Mouse (Mus musculus): ENCODE results near the gene Hoxa2.

The Hoxa2 gene

GRCm38 (mm10) chr6:52151571-52151970 is 13.1 kb downstream of the Hoxa2 start:
- in situ Hi-C loops (cut with MboI, MseI), result no loop called here

DNA sequence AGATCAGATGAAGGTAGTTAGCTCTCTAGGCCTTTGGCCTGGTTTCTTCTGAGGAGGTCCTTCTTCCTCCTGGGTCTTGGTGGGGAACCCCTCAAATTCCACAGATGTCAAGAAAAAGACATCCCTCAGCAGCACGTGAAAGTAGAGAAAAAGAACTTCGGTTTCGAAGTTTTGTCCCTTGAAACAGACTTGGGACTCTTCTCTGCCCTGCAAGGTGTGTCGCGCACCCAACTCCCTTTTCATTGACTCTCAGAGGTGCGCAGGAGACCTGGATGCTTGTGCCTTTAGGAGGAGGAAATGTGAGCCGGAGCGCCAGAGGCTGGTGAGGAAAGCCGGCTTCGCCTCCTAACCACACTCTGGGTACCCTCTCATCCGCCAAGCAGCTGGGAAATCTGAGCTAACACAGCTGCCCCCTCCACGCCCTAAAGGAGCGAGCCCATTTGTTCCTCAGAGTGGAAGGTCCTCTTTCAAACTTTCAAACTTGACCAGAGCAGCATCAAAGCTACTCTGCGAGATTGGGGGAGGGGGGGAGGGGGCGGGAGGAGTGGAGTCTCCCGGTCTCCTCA is 14.1 kb downstream of the Hoxa2 start:
- in situ Hi-C loops (cut with MboI, MseI), result no loop called here

DNA sequence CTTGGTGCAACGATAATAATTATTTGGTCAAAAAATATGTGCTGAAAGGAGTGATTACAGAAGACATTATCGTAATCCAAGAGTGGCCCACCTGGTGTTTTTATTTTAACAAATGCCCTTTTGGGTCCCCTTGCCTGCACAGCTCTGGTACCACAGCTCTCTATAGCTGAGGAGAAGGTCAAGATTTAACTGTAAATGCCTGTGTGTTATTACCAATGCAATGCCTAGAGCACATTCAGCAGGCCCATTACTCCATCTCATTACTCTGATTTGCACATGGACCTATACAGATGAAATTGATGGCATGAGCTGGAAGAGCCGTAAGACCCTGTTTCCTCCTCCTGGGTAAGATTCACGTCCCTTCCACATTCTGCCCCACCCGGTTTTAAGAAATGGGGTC is 25.5 kb downstream of the Hoxa2 start:
- in situ Hi-C loops (cut with MboI, MseI), result no loop called here

DNA sequence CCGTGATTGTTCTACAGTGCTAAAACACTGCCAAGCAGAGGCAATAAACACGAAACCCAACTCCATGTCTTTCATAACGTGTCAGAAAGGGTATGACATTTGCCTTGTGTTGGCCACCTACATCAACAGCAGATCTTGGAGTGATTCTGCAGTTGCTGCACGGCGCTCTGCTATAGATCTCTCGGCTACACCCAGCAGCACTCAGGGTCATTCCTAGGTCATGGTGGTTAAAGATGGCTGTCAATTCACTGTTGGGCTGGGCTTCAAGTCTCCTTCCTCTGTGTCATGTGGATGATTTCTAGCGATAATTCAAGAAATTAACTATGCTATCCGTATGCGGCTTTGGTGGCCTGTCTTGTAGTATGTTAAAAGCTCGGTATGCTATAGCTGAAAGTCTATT is 26.1 kb downstream of the Hoxa2 start:
- in situ Hi-C loops (cut with MboI, MseI), result no loop called here

- in situ Hi-C loops (cut with MboI, MseI), result no loop called here
Measured at GRCm38 (mm10) chr6:52137841-52138535, 26.6 kb downstream of the Hoxa2 start.

GRCm38 (mm10) chr6:52123673-52124072 is 41.0 kb downstream of the Hoxa2 start:
- in situ Hi-C loops (cut with MboI, MseI), result no loop called here

DNA sequence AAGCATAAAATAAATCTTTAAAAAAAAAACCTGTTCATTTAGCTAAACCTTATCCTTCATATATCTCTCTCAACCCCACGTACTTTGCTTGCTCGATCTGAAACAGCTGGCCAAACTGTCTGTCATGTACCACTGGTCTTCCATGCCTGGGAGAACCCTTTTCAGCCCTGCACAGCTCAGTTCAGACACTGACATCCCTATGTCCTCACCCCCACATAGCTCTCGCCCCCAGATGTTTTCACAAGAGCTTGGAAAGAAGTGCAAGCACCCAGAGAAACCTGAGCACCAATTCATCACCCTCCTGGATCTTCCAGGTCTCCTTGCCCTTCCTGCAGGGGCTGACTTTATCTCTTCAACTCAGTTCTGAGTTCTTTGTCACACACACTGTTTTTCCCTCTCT is 43.5 kb downstream of the Hoxa2 start:
- in situ Hi-C loops (cut with MboI, MseI), result no loop called here

GRCm38 (mm10) chr6:52118903-52119635 is 45.6 kb downstream of the Hoxa2 start:
- in situ Hi-C loops (cut with MboI, MseI), result no loop called here

DNA sequence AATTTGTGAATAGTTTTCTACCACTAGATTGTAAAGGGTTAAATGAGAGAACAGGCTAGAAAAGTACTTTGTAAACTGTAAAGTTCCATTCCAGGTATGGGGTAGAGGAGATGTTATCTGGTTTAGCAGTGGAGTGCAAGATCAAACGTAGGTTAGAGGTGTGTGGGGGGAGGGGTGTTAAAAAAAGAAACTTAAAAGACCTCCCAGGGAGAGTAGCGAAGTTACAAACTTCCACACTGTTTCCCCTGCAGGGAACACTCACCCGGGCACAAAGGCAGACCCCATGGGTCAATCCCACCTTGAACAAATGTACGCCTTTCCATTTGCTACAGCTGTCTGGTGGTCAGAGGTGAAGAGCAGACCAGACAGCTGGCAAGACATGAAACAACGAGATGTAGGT is 48.7 kb downstream of the Hoxa2 start:
- in situ Hi-C loops (cut with MboI, MseI), result no loop called here

Data from T-helper 1 cell (primary cell).